21 mouse cellular contexts compared by ENCODE assay signal in the genomic region with DNA sequence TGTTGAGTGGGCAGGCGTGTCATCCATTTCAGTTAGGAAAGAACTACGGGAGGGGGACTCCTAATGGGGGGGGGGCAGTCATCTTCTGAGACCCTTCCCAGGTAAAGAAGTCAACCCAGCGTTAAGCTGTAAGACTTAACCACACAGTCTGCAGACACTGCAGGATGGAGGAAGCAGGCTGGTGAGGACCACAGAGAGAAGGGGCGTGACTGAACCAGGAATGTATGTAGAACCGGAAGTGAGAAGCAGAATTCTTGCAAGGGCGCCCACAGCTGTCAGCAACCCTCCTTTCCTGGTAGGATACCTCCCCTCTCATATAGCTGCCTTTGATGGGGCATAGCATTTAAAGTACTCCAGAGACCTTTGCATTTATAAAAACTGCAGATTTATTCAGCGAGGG. TPM values are rescaled to one million over a fixed set of nuclear protein-coding genes. Genes with fewer than 3 reads are reported as not detected.
A peak's percentile ranks its signal among the peaks of the same experiment; 100 is the strongest.
DNase-seq lines count a peak whose midpoint lies in the region; ATAC-seq and TF ChIP-seq lines count a peak whose summit lies in the region.
"Had no signal": no experiment of that assay in that cellular context is flagged by ENCODE, and none has a peak within 500 bp of the region (broad histone marks: within the 10 kb centered on the region; RNA-seq: fewer than 3 reads in every experiment).

No protein-coding gene starts in this region.

- ATAC-seq in lung, postnatal 0 days, result no peak
- ATAC-seq in CD4-positive, CD25-positive, alpha-beta regulatory T cell, adult 4 months, result peak; percentile 79
- peak; percentile 75 for ATAC-seq in common myeloid progenitor, adult 5-6 weeks (replicated peaks; ENCODE audit: low read depth, poor library complexity, severe bottlenecking)
- no peak for ATAC-seq in kidney, embryonic 16.5 days (ENCODE audit: low FRiP score, low TSS enrichment)
- no peak for ATAC-seq in forebrain, embryonic 14.5 days
- ATAC-seq: Patski had no signal

- H3K4me2 ChIP-seq in lung, postnatal 0 days (replicated peaks; ENCODE audit: low read depth, low read length), result no peak overlapping the region
- H3K4me2 ChIP-seq in kidney, embryonic 16.5 days (replicated peaks; ENCODE audit: low read depth, low read length), result no peak overlapping the region
- H3K4me2 ChIP-seq in forebrain, embryonic 14.5 days (ENCODE audit: low read length), result no peak overlapping the region
- H3K4me2 ChIP-seq: embryonic facial prominence, embryonic 12.5 days; hindbrain, embryonic 12.5 days; intestine, embryonic 15.5 days; limb, embryonic 12.5 days; midbrain, embryonic 13.5 days had no signal

- H3K4me1 ChIP-seq in lung, postnatal 0 days (ENCODE audit: insufficient read depth, low read depth, low read length), result no peaks in the 10 kb centered on the region
- no peaks in the 10 kb centered on the region for H3K4me1 ChIP-seq in kidney, embryonic 16.5 days (ENCODE audit: insufficient read depth, low read length)
- H3K4me1 ChIP-seq in forebrain, embryonic 14.5 days (ENCODE audit: control insufficient read depth, insufficient read depth, low read length), result no peaks in the 10 kb centered on the region
- H3K4me1 ChIP-seq: embryonic facial prominence, embryonic 12.5 days; hindbrain, embryonic 12.5 days; limb, embryonic 12.5 days; midbrain, embryonic 13.5 days had no signal

- no peak overlapping the region for H3K27ac ChIP-seq in lung, postnatal 0 days (ENCODE audit: low read length)
- H3K27ac ChIP-seq in kidney, embryonic 16.5 days (ENCODE audit: low read length), result no peak overlapping the region
- H3K27ac ChIP-seq in forebrain, embryonic 14.5 days (ENCODE audit: low read depth, low read length), result no peak overlapping the region
- H3K27ac ChIP-seq: embryonic facial prominence, embryonic 12.5 days; heart, embryonic 10.5 days; hindbrain, embryonic 12.5 days; intestine, embryonic 15.5 days; limb, embryonic 12.5 days; macrophage; midbrain, embryonic 13.5 days had no signal

- no peak for TF ChIP-seq EP300 in lung, postnatal 0 days (IDR thresholded peaks at IDR 0.05)

- 71% methylated on average over 7 of the region's 7 CpGs for WGBS in lung, postnatal 0 days
- 76% methylated on average over 7 of the region's 7 CpGs for WGBS in kidney, embryonic 16.5 days
- WGBS in forebrain, embryonic 14.5 days, result 93% methylated on average over 7 of the region's 7 CpGs

- H3K27me3 ChIP-seq in lung, postnatal 0 days (replicated peaks; ENCODE audit: insufficient read depth, low read length), result no peaks in the 10 kb centered on the region
- no peaks in the 10 kb centered on the region for H3K27me3 ChIP-seq in kidney, embryonic 16.5 days (ENCODE audit: insufficient read depth, low read length)
- no peaks in the 10 kb centered on the region for H3K27me3 ChIP-seq in forebrain, embryonic 14.5 days (replicated peaks; ENCODE audit: control insufficient read depth, insufficient read depth, low read length)
- H3K27me3 ChIP-seq: embryonic facial prominence, embryonic 12.5 days; hindbrain, embryonic 12.5 days; intestine, embryonic 15.5 days; limb, embryonic 12.5 days; midbrain, embryonic 13.5 days; Patski had no signal

- H3K36me3 ChIP-seq in lung, postnatal 0 days (ENCODE audit: insufficient read depth, low read length), result peaks cover 33% of the 10 kb centered on the region
- peaks cover 56% of the 10 kb centered on the region for H3K36me3 ChIP-seq in kidney, embryonic 16.5 days (ENCODE audit: insufficient read depth, low read length)
- peaks cover 53% of the 10 kb centered on the region for H3K36me3 ChIP-seq in forebrain, embryonic 14.5 days (ENCODE audit: control insufficient read depth, insufficient read depth, low read length)

- no peak overlapping the region for H3K4me3 ChIP-seq in lung, postnatal 0 days (ENCODE audit: low read depth, low read length)
- no peak overlapping the region for H3K4me3 ChIP-seq in kidney, embryonic 16.5 days (ENCODE audit: low read length)
- no peak overlapping the region for H3K4me3 ChIP-seq in forebrain, embryonic 14.5 days (ENCODE audit: low read depth, low read length)
- H3K4me3 ChIP-seq: embryonic facial prominence, embryonic 12.5 days; heart, embryonic 10.5 days; hindbrain, embryonic 12.5 days; intestine, embryonic 15.5 days; limb, embryonic 12.5 days; midbrain, embryonic 13.5 days had no signal

- H3K9me3 ChIP-seq in lung, postnatal 0 days (ENCODE audit: low read length), result no peaks in the 10 kb centered on the region
- H3K9me3 ChIP-seq in kidney, embryonic 16.5 days (ENCODE audit: low read length), result no peaks in the 10 kb centered on the region
- no peaks in the 10 kb centered on the region for H3K9me3 ChIP-seq in forebrain, embryonic 14.5 days (replicated peaks; ENCODE audit: control insufficient read depth, low read length)
- H3K9me3 ChIP-seq: embryonic facial prominence, embryonic 12.5 days; heart, embryonic 10.5 days; hindbrain, embryonic 12.5 days; intestine, embryonic 15.5 days; limb, embryonic 12.5 days; midbrain, embryonic 13.5 days had no signal

- H3K9ac ChIP-seq in lung, postnatal 0 days (replicated peaks; ENCODE audit: low read depth), result no peak overlapping the region
- H3K9ac ChIP-seq in kidney, embryonic 16.5 days (replicated peaks; ENCODE audit: low read length), result no peak overlapping the region
- no peak overlapping the region for H3K9ac ChIP-seq in forebrain, embryonic 14.5 days (ENCODE audit: low read length)
- H3K9ac ChIP-seq: embryonic facial prominence, embryonic 12.5 days; forebrain, postnatal 0 days; hindbrain, embryonic 12.5 days; intestine, embryonic 15.5 days; limb, embryonic 12.5 days; midbrain, embryonic 13.5 days had no signal

- peak; percentile 37 for DNase-seq in lung, postnatal 0 days (ENCODE audit: low spot score)
- no peak for DNase-seq in lung, adult 18-20 months
- DNase-seq in naive thymus-derived CD4-positive, alpha-beta T cell, adult 2 months (ENCODE audit: low read depth), result peak; percentile 55
- no peak for DNase-seq in embryo, embryonic 10.5 days (ENCODE audit: low spot score)
- no peak for DNase-seq in forebrain, embryonic 14.5 days (ENCODE audit: low spot score)
- DNase-seq: B cell, adult 2 months; cerebellum, adult 18-20 months; lung, adult 2 months had no signal

- TF ChIP-seq CTCF in lung, postnatal 0 days (IDR thresholded peaks at IDR 0.05), result no peak

RNA-seq across cellular contexts. Expression of a gene that starts 15.1 kb away (rescaled TPM):
- polyA plus RNA-seq in lung, postnatal 0 days (2015; fragmentation: Nextera tagmentation; extraction: Ambion mirVana), result 109 and 121 TPM in 2 replicates
- polyA plus RNA-seq in CD4-positive, CD25-positive, alpha-beta regulatory T cell, adult 4 months (2017; shearing (Covaris generic)), result 100 to 1,000 TPM in 1 of 2 experiments, 10 to 100 TPM in 1; 52.3 to 109 TPM
- 47.6 and 61.7 TPM in 2 replicates for total RNA-seq in common myeloid progenitor, adult 5-6 weeks (2017)
- 81.0 and 86.9 TPM in 2 replicates for polyA plus RNA-seq in kidney, embryonic 16.5 days (2015; fragmentation: Nextera tagmentation; extraction: Ambion mirVana)
- polyA plus RNA-seq in forebrain, embryonic 14.5 days (2014; fragmentation: Nextera tagmentation; extraction: Ambion mirVana), result 27.1 and 32.3 TPM in 2 replicates

RNA-seq across cellular contexts. Expression of a gene that starts 23.3 kb away (rescaled TPM):
- not detected in 2 replicates for polyA plus RNA-seq in lung, postnatal 0 days (2015; fragmentation: Nextera tagmentation; extraction: Ambion mirVana)
- 1 to 10 TPM; 1.7 to 2.1 TPM for polyA plus RNA-seq in CD4-positive, CD25-positive, alpha-beta regulatory T cell, adult 4 months (2017; shearing (Covaris generic))
- not detected in 2 replicates for total RNA-seq in common myeloid progenitor, adult 5-6 weeks (2017)
- polyA plus RNA-seq in kidney, embryonic 16.5 days (2015; fragmentation: Nextera tagmentation; extraction: Ambion mirVana), result 0.22 TPM in 1 of 2 replicates, not detected in the other
- 0.30 and 0.67 TPM in 2 replicates for polyA plus RNA-seq in forebrain, embryonic 14.5 days (2014; fragmentation: Nextera tagmentation; extraction: Ambion mirVana)
- total RNA-seq: gastrocnemius, postnatal 4 days had no signal
- polyA plus RNA-seq: embryonic facial prominence, embryonic 12.5 days; limb, embryonic 12.5 days; macrophage had no signal

RNA-seq across cellular contexts. Expression of a gene that starts 25.9 kb away (rescaled TPM):
- 23.8 and 26.6 TPM in 2 replicates for polyA plus RNA-seq in lung, postnatal 0 days (2015; fragmentation: Nextera tagmentation; extraction: Ambion mirVana)
- not detected for polyA plus RNA-seq in CD4-positive, CD25-positive, alpha-beta regulatory T cell, adult 4 months (2017; shearing (Covaris generic))
- total RNA-seq in common myeloid progenitor, adult 5-6 weeks (2017), result 0.14 TPM in 1 of 2 replicates, not detected in the other
- polyA plus RNA-seq in kidney, embryonic 16.5 days (2015; fragmentation: Nextera tagmentation; extraction: Ambion mirVana), result 8.0 and 9.4 TPM in 2 replicates
- polyA plus RNA-seq in forebrain, embryonic 14.5 days (2014; fragmentation: Nextera tagmentation; extraction: Ambion mirVana), result 102 and 109 TPM in 2 replicates

RNA-seq across cellular contexts. Expression of a gene that starts 28.4 kb away (rescaled TPM):
- 18.8 and 19.0 TPM in 2 replicates for polyA plus RNA-seq in lung, postnatal 0 days (2015; fragmentation: Nextera tagmentation; extraction: Ambion mirVana)
- 10 to 100 TPM; 15.2 to 24.0 TPM for polyA plus RNA-seq in CD4-positive, CD25-positive, alpha-beta regulatory T cell, adult 4 months (2017; shearing (Covaris generic))
- total RNA-seq in common myeloid progenitor, adult 5-6 weeks (2017), result 22.4 and 24.0 TPM in 2 replicates
- polyA plus RNA-seq in kidney, embryonic 16.5 days (2015; fragmentation: Nextera tagmentation; extraction: Ambion mirVana), result 42.9 and 44.6 TPM in 2 replicates
- polyA plus RNA-seq in forebrain, embryonic 14.5 days (2014; fragmentation: Nextera tagmentation; extraction: Ambion mirVana), result 42.5 TPM in 2 replicates

RNA-seq across cellular contexts. Expression of a gene that starts 44.2 kb away (rescaled TPM):
- polyA plus RNA-seq in lung, postnatal 0 days (2015; fragmentation: Nextera tagmentation; extraction: Ambion mirVana), result 2.7 and 3.1 TPM in 2 replicates
- polyA plus RNA-seq in CD4-positive, CD25-positive, alpha-beta regulatory T cell, adult 4 months (2017; shearing (Covaris generic)), result under 1 TPM in 1 of 2 experiments, not detected in 1; 0.11 TPM
- not detected in 2 replicates for total RNA-seq in common myeloid progenitor, adult 5-6 weeks (2017)
- 4.0 and 4.3 TPM in 2 replicates for polyA plus RNA-seq in kidney, embryonic 16.5 days (2015; fragmentation: Nextera tagmentation; extraction: Ambion mirVana)
- polyA plus RNA-seq in forebrain, embryonic 14.5 days (2014; fragmentation: Nextera tagmentation; extraction: Ambion mirVana), result 1.8 and 2.3 TPM in 2 replicates

Comparison
In these comparisons a context has a peak if more than half of its experiments do, and no peak if none do; other contexts are left out.
1. DNase-seq: peak in lung, postnatal 0 days (single experiment) and naive thymus-derived CD4-positive, alpha-beta T cell, adult 2 months (single experiment); none in lung, adult 18-20 months (0 of 2), embryo, embryonic 10.5 days (single experiment) and forebrain, embryonic 14.5 days (single experiment).
2. ATAC-seq: peak in CD4-positive, CD25-positive, alpha-beta regulatory T cell, adult 4 months (single experiment) and common myeloid progenitor, adult 5-6 weeks (single experiment); none in lung, postnatal 0 days (single experiment), kidney, embryonic 16.5 days (single experiment) and forebrain, embryonic 14.5 days (single experiment).